Mouse (Mus musculus) liver, embryonic 12.5 days (tissue): ENCODE data around the gene Pde4d. TPM values are rescaled to one million over a fixed set of nuclear protein-coding genes. Genes with fewer than 3 reads are reported as not detected.

Experiments
- ATAC-seq: fragments of 200-750 bp; cut with Nextera tagmentation; 2 replicates; pipeline ENCODE4 v1.8.0; 2017; ENCODE audit warnings: moderate number of reproducible peaks, mild to moderate bottlenecking, moderate library complexity
- H3K27ac ChIP-seq: fragments of 300-500 bp; sonication (generic); 2 replicates; pipeline ENCODE4 v1.5.1; 2016; ENCODE audit warnings: mild to moderate bottlenecking
- H3K27me3 ChIP-seq: fragments of 300-500 bp; sonication (generic); replicated peaks from 2 replicates; pipeline ENCODE4 v1.6.1; 2016; ENCODE audit warnings: mild to moderate bottlenecking, moderate library complexity
- H3K36me3 ChIP-seq: fragments of 300-500 bp; sonication (generic); 2 replicates; pipeline ENCODE4 v1.6.1; 2016; ENCODE audit warnings: mild to moderate bottlenecking, moderate library complexity
- H3K4me1 ChIP-seq: fragments of 300-500 bp; sonication (generic); 2 replicates; pipeline ENCODE4 v1.6.1; 2016
- H3K4me2 ChIP-seq: fragments of 300-500 bp; sonication (generic); 2 replicates; pipeline ENCODE4 v1.6.1; 2016; ENCODE audit warnings: mild to moderate bottlenecking, moderate library complexity
- H3K4me3 ChIP-seq: fragments of 300-500 bp; sonication (generic); 2 replicates; pipeline ENCODE4 v1.5.1; 2016; ENCODE audit warnings: mild to moderate bottlenecking, moderate library complexity
- H3K9ac ChIP-seq: fragments of 300-500 bp; sonication (generic); 2 replicates; pipeline ENCODE4 v1.6.1; 2016; ENCODE audit warnings: mild to moderate bottlenecking, moderate library complexity
- H3K9me3 ChIP-seq: fragments of 300-500 bp; sonication (generic); replicated peaks from 2 replicates; pipeline ENCODE4 v1.6.1; 2016; ENCODE audit warnings: mild to moderate bottlenecking, moderate library complexity
- WGBS: fragments of 180-500 bp; shearing (Covaris S2); methylation state at CpG from one replicate; pipeline ENCODE4 v1.1.7; 2016; ENCODE audit not compliant: insufficient replicate concordance; 5-methylcytosine and 5-hydroxymethylcytosine counted together
- polyA plus RNA-seq: library from polyadenylated mRNA; unstranded; fragments of >200 nt; fragmentation: Nextera tagmentation; extraction: Ambion mirVana; gene quantifications from 2 replicates; pipeline ENCODE4 v1.2.1, GENCODE M21; 2016

The Pde4d gene
- polyA plus RNA-seq, 1 experiment from 2014 or later = 19.4 TPM

GRCm38 (mm10) chr13:109683001-109683400, 1233.3 kb downstream of the Pde4d start:
- H3K4me3 ChIP-seq = no peak overlapping the region; the same call in none of the 2 replicates
- H3K9ac ChIP-seq = peak overlapping the region; percentile 44
- peak; percentile 82 for ATAC-seq
- H3K4me1 ChIP-seq = peaks cover 67% of the 10 kb centered on the region
- H3K36me3 ChIP-seq = no peaks in the 10 kb centered on the region
- H3K9me3 ChIP-seq = no peaks in the 10 kb centered on the region
- 12% methylated on average over 10 of the region's 10 CpGs for WGBS
- H3K27ac ChIP-seq = peak overlapping the region; percentile 84
- H3K4me2 ChIP-seq = peak overlapping the region; percentile 59
- no peaks in the 10 kb centered on the region for H3K27me3 ChIP-seq

GRCm38 (mm10) chr13:109684985-109685295, 1235.2 kb downstream of the Pde4d start:
- no peaks in the 10 kb centered on the region for H3K9me3 ChIP-seq
- peak overlapping the region; percentile 93 for H3K9ac ChIP-seq
- WGBS = 26% methylated on average over 3 of the region's 3 CpGs
- no peaks in the 10 kb centered on the region for H3K36me3 ChIP-seq
- H3K4me3 ChIP-seq = peak overlapping the region; percentile 78
- ATAC-seq = no peak
- no peaks in the 10 kb centered on the region for H3K27me3 ChIP-seq
- H3K4me2 ChIP-seq = peak overlapping the region; percentile 81
- peak overlapping the region; percentile 97 for H3K27ac ChIP-seq
- peaks cover 74% of the 10 kb centered on the region for H3K4me1 ChIP-seq

GRCm38 (mm10) chr13:109685296-109686115, 1235.8 kb downstream of the Pde4d start:
- no peaks in the 10 kb centered on the region for H3K36me3 ChIP-seq
- H3K4me2 ChIP-seq = peak overlapping the region; percentile 81
- H3K4me1 ChIP-seq = peaks cover 73% of the 10 kb centered on the region
- peak overlapping the region; percentile 78 for H3K4me3 ChIP-seq
- H3K9me3 ChIP-seq = no peaks in the 10 kb centered on the region
- under 1% methylated on average over 29 of the region's 29 CpGs for WGBS
- H3K9ac ChIP-seq = peak overlapping the region; percentile 93
- H3K27ac ChIP-seq = peak overlapping the region; percentile 97
- ATAC-seq = peak; percentile 75
- no peaks in the 10 kb centered on the region for H3K27me3 ChIP-seq

GRCm38 (mm10) chr13:109686116-109686876, 1236.5 kb downstream of the Pde4d start:
- Histone ChIP-seq H3K4me1 (peaks cover 73% of the 10 kb centered on the region), H3K9me3 (no peaks in the 10 kb centered on the region), H3K4me3 (peak overlapping the region; percentile 78), H3K9ac (peak overlapping the region; percentile 93), H3K27me3 (no peaks in the 10 kb centered on the region), H3K36me3 (no peaks in the 10 kb centered on the region), H3K4me2 (peak overlapping the region; percentile 81), H3K27ac (peak overlapping the region; percentile 97)
- peak; percentile 46 for ATAC-seq
- 6% methylated on average over 4 of the region's 4 CpGs for whole genome bisulfite sequencing

- no peak for ATAC-seq
Measured at GRCm38 (mm10) chr13:109686906-109687305, 1237.2 kb downstream of the Pde4d start.

GRCm38 (mm10) chr13:109688195-109688594, 1238.4 kb downstream of the Pde4d start:
- peak; percentile 48 for ATAC-seq
- H3K4me2 ChIP-seq = peak overlapping the region; percentile 81
- no peaks in the 10 kb centered on the region for H3K36me3 ChIP-seq
- H3K4me1 ChIP-seq = peaks cover 74% of the 10 kb centered on the region
- H3K27me3 ChIP-seq = no peaks in the 10 kb centered on the region
- H3K9me3 ChIP-seq = no peaks in the 10 kb centered on the region
- peak overlapping the region; percentile 93 for H3K9ac ChIP-seq
- peak overlapping the region; percentile 77 for H3K27ac ChIP-seq
- WGBS = 17% methylated on average over 2 of the region's 2 CpGs
- peak overlapping the region; percentile 78 for H3K4me3 ChIP-seq

More at GRCm38 (mm10) chr13:109686906-109687305, 1237.2 kb downstream of the Pde4d start:
- Histone ChIP-seq H3K9me3 (no peaks in the 10 kb centered on the region), H3K36me3 (no peaks in the 10 kb centered on the region), H3K4me3 (peak overlapping the region; percentile 78), H3K4me1 (peaks cover 74% of the 10 kb centered on the region), H3K9ac (peak overlapping the region; percentile 93), H3K4me2 (peak overlapping the region; percentile 81), H3K27me3 (no peaks in the 10 kb centered on the region), H3K27ac (peak overlapping the region; percentile 97)
- WGBS = 19% methylated on average over 3 of the region's 3 CpGs

GRCm38 (mm10) chr13:109689176-109689575, 1239.4 kb downstream of the Pde4d start:
- no peaks in the 10 kb centered on the region for H3K27me3 ChIP-seq
- no peak for ATAC-seq
- WGBS = 84% methylated on average over 3 of the region's 3 CpGs
- H3K4me3 ChIP-seq = peak overlapping the region; percentile 78
- H3K4me1 ChIP-seq = peaks cover 73% of the 10 kb centered on the region
- peak overlapping the region; percentile 81 for H3K4me2 ChIP-seq
- no peaks in the 10 kb centered on the region for H3K9me3 ChIP-seq
- peak overlapping the region; percentile 93; the same call in 1 of the 2 replicates for H3K9ac ChIP-seq
- peaks cover 4% of the 10 kb centered on the region; the same call in 1 of the 2 replicates for H3K36me3 ChIP-seq
- H3K27ac ChIP-seq = peak overlapping the region; percentile 77

GRCm38 (mm10) chr13:109690558-109690957, 1240.8 kb downstream of the Pde4d start:
- H3K9me3 ChIP-seq = no peaks in the 10 kb centered on the region
- peak overlapping the region; percentile 46; the same call in 1 of the 2 replicates for H3K9ac ChIP-seq
- H3K4me3 ChIP-seq = peak overlapping the region; percentile 0; the same call in 1 of the 2 replicates
- peak; percentile 65 for ATAC-seq
- H3K27me3 ChIP-seq = no peaks in the 10 kb centered on the region
- peaks cover 10% of the 10 kb centered on the region; the same call in 1 of the 2 replicates for H3K36me3 ChIP-seq
- H3K4me1 ChIP-seq = peaks cover 75% of the 10 kb centered on the region
- peak overlapping the region; percentile 79 for H3K27ac ChIP-seq
- 46% methylated on average over 5 of the region's 5 CpGs for WGBS
- H3K4me2 ChIP-seq = peak overlapping the region; percentile 46

- Histone ChIP-seq H3K4me2 (no peak overlapping the region), H3K36me3 (peaks cover 23% of the 10 kb centered on the region), H3K9ac (0 out of 2 replicates have a peak overlapping the region, but pooled peaks have one; percentile 14), H3K27me3 (no peaks in the 10 kb centered on the region), H3K9me3 (no peaks in the 10 kb centered on the region), H3K4me3 (no peak overlapping the region), H3K27ac (peak overlapping the region; percentile 79), H3K4me1 (peaks cover 70% of the 10 kb centered on the region)
- WGBS = 58% methylated on average over 3 of the region's 3 CpGs
- no peak for ATAC-seq
Measured at GRCm38 (mm10) chr13:109692851-109693250, 1243.1 kb downstream of the Pde4d start.

GRCm38 (mm10) chr13:109693769-109694168, 1244.0 kb downstream of the Pde4d start:
- WGBS = 69% methylated on average over 2 of the region's 2 CpGs
- H3K9me3 ChIP-seq = no peaks in the 10 kb centered on the region
- H3K36me3 ChIP-seq = peaks cover 33% of the 10 kb centered on the region
- H3K9ac ChIP-seq = no peak overlapping the region
- H3K4me2 ChIP-seq = no peak overlapping the region
- H3K27me3 ChIP-seq = no peaks in the 10 kb centered on the region
- H3K4me3 ChIP-seq = no peak overlapping the region
- peaks cover 63% of the 10 kb centered on the region for H3K4me1 ChIP-seq
- ATAC-seq = no peak
- peak overlapping the region; percentile 79 for H3K27ac ChIP-seq

- Histone ChIP-seq H3K36me3 (peaks cover 38% of the 10 kb centered on the region), H3K4me1 (peaks cover 58% of the 10 kb centered on the region), H3K4me3 (no peak overlapping the region), H3K9ac (no peak overlapping the region), H3K27me3 (no peaks in the 10 kb centered on the region), H3K9me3 (no peaks in the 10 kb centered on the region), H3K4me2 (no peak overlapping the region), H3K27ac (no peak overlapping the region; the same call in 1 of the 2 replicates)
- WGBS = 89% methylated on average over 2 of the region's 2 CpGs
- ATAC-seq = no peak
Measured at GRCm38 (mm10) chr13:109694293-109694692, 1244.5 kb downstream of the Pde4d start.

- no peak overlapping the region for H3K4me2 ChIP-seq
- no peak overlapping the region for H3K4me3 ChIP-seq
- no peak overlapping the region for H3K9ac ChIP-seq
- peaks cover 46% of the 10 kb centered on the region for H3K36me3 ChIP-seq
- H3K27ac ChIP-seq = peak overlapping the region; percentile 8; the same call in 1 of the 2 replicates
- H3K27me3 ChIP-seq = no peaks in the 10 kb centered on the region
- WGBS = 81% methylated on average over 6 of the region's 6 CpGs
- H3K9me3 ChIP-seq = no peaks in the 10 kb centered on the region
- H3K4me1 ChIP-seq = peaks cover 52% of the 10 kb centered on the region
- no peak for ATAC-seq
Measured at GRCm38 (mm10) chr13:109695098-109695497, 1245.3 kb downstream of the Pde4d start.
